Mouse (Mus musculus) midbrain, postnatal 0 days (tissue): ENCODE data around the gene Kdm5d. TPM values are rescaled to one million over a fixed set of nuclear protein-coding genes. Genes with fewer than 3 reads are reported as not detected.

Source experiments
- ATAC-seq: fragments of 200-750 bp; cut with Nextera tagmentation; 2 replicates; pipeline ENCODE4 v1.8.0; 2017; ENCODE audit warnings: moderate number of reproducible peaks, mild to moderate bottlenecking, moderate TSS enrichment, moderate library complexity; ENCODE audit not compliant: low FRiP score
- DNase-seq: peaks from one replicate; pipeline ENCODE4 v3.0.0-alpha.2; 2015; ENCODE audit warnings: low spot score
- H3K27ac ChIP-seq: fragments of 300-500 bp; sonication (generic); 2 replicates; pipeline ENCODE4 v1.5.1; 2014; ENCODE audit warnings: low read depth, mild to moderate bottlenecking, low read length, mixed read lengths
- H3K27me3 ChIP-seq: fragments of 300-500 bp; sonication (generic); 2 replicates; pipeline ENCODE4 v1.6.1; 2014; ENCODE audit warnings: low read length, control low read depth, mixed read lengths; ENCODE audit not compliant: insufficient read depth
- H3K36me3 ChIP-seq: fragments of 300-500 bp; sonication (generic); 2 replicates; pipeline ENCODE4 v1.6.1; 2014; ENCODE audit warnings: low read length, control low read depth, mixed read lengths; ENCODE audit not compliant: insufficient read depth
- H3K4me1 ChIP-seq: fragments of 300-500 bp; sonication (generic); 2 replicates; pipeline ENCODE4 v1.6.1; 2014; ENCODE audit warnings: mild to moderate bottlenecking, control low read depth, antibody characterized with exemption, low read length, mixed read lengths; ENCODE audit not compliant: insufficient read depth
- H3K4me2 ChIP-seq: fragments of 300-500 bp; sonication (generic); 2 replicates; pipeline ENCODE4 v1.6.1; 2014; ENCODE audit warnings: low read depth, mild to moderate bottlenecking, low read length, mixed read lengths; ENCODE audit not compliant: poor library complexity, severe bottlenecking
- H3K4me3 ChIP-seq: fragments of 300-500 bp; sonication (generic); 2 replicates; pipeline ENCODE4 v1.5.1; 2014; ENCODE audit warnings: low read depth, mild to moderate bottlenecking, low read length, moderate library complexity
- H3K9ac ChIP-seq: fragments of 300-500 bp; sonication (generic); replicated peaks from 2 replicates; pipeline ENCODE4 v1.6.1; 2014; ENCODE audit warnings: mild to moderate bottlenecking, low read length, moderate library complexity, mixed read lengths; ENCODE audit not compliant: poor library complexity, severe bottlenecking
- H3K9me3 ChIP-seq: fragments of 300-500 bp; sonication (generic); 2 replicates; pipeline ENCODE4 v1.6.1; 2016; ENCODE audit warnings: low read length, control low read depth
- CTCF ChIP-seq: IDR thresholded peaks from 2 replicates; pipeline ENCODE4 v1.5.1; 2016; ENCODE audit warnings: antibody characterized with exemption, mild to moderate bottlenecking
- WGBS: fragments of 180-500 bp; shearing (Covaris S2); extraction: QIAGEN DNeasy Blood & Tissue Kit; methylation state at CpG from one replicate; pipeline ENCODE4 v1.1.7; 2014; 5-methylcytosine and 5-hydroxymethylcytosine counted together
- microRNA-seq: library from miRNA; unstranded; fragments of <30 nt; microRNA quantifications from one replicate; pipeline ENCODE4, GENCODE M21; 2016; ENCODE audit warnings: borderline number of aligned reads
- polyA plus RNA-seq: library from polyadenylated mRNA; unstranded; fragments of >200 nt; fragmentation: Nextera tagmentation; extraction: Ambion mirVana; gene quantifications from 2 replicates; pipeline ENCODE4 v1.2.1, GENCODE M21; 2015
- total RNA-seq: library from RNA; depleted of rRNA; stranded (reverse); fragments of >200 nt; gene quantifications from 2 replicates; pipeline ENCODE4 v1.2.3, GENCODE M21; 2014; rRNA removed

The Kdm5d gene
- total RNA-seq (13.5 and 15.7 TPM in 2 replicates), polyA plus RNA-seq (9.4 TPM in 1 of 2 replicates, not detected in the other)

GRCm38 (mm10) chrY:897393-898227 lies at the start of gene Kdm5d:
Kdm5d (plus strand) TSS chrY:897788.
- H3K9me3 ChIP-seq = no peaks in the 10 kb centered on the region
- 2% methylated on average over 28 of the region's 34 CpGs for WGBS
- H3K4me2 ChIP-seq = peak within 1 kb of the TSS; percentile 39; the same call in 1 of the 2 replicates
- no peak for ATAC-seq
- peak within 1 kb of the TSS; percentile 42 for H3K9ac ChIP-seq
- peak within 1 kb of the TSS; percentile 51; the same call in 1 of the 2 replicates for H3K27ac ChIP-seq
- H3K36me3 ChIP-seq = no peaks in the 10 kb centered on the region
- no peaks in the 10 kb centered on the region for H3K27me3 ChIP-seq
- peak; percentile 73 for DNase-seq
- no peak for TF ChIP-seq CTCF
- no peaks in the 10 kb centered on the region for H3K4me1 ChIP-seq
- peak within 1 kb of the TSS; percentile 32 for H3K4me3 ChIP-seq

GRCm38 (mm10) chrY:872404-872803 lies 25.2 kb upstream of the Kdm5d start:
- Histone ChIP-seq H3K36me3 (no peaks in the 10 kb centered on the region), H3K4me3 (no peak overlapping the region), H3K4me2 (no peak overlapping the region), H3K9ac (no peak overlapping the region), H3K9me3 (no peaks in the 10 kb centered on the region), H3K27ac (peak overlapping the region; percentile 51; the same call in 1 of the 2 replicates), H3K4me1 (no peaks in the 10 kb centered on the region), H3K27me3 (no peaks in the 10 kb centered on the region)
- no peak for TF ChIP-seq CTCF
- no peak for ATAC-seq
- DNase-seq = no peak

- no peaks in the 10 kb centered on the region for H3K4me1 ChIP-seq
- H3K4me2 ChIP-seq = 0 out of 2 replicates have a peak overlapping the region, but pooled peaks have one; percentile 15
- H3K9me3 ChIP-seq = no peaks in the 10 kb centered on the region
- no peak overlapping the region for H3K9ac ChIP-seq
- H3K4me3 ChIP-seq = no peak overlapping the region; the same call in 1 of the 2 replicates
- ATAC-seq (peak; percentile 63; the same call in 1 of the 2 replicates), DNase-seq (peak; percentile 30)
- H3K36me3 ChIP-seq = no peaks in the 10 kb centered on the region
- TF ChIP-seq CTCF = no peak
- 25% methylated on average over 13 of the region's 18 CpGs for WGBS
- peak overlapping the region; percentile 51; the same call in 1 of the 2 replicates for H3K27ac ChIP-seq
- no peaks in the 10 kb centered on the region for H3K27me3 ChIP-seq
Observed at GRCm38 (mm10) chrY:872855-873549, 24.6 kb upstream of the Kdm5d start.

Small RNAs within 50 kb of the gene (microRNA-seq; reads per million reads assigned to microRNA genes)
- gene Gm47281 = not detected

Other genes starting within 250 kb of the Kdm5d start
- gene Zfy1, start 100.4 kb upstream of the Kdm5d start, total RNA-seq = not detected in 2 replicates
- not detected in 2 replicates for gene Zfy1, start 100.4 kb upstream of the Kdm5d start, polyA plus RNA-seq
- 0.05 TPM in 2 replicates for gene Uba1y, start 79.1 kb upstream of the Kdm5d start, total RNA-seq
- 0.55 TPM in 1 of 2 replicates, not detected in the other for gene Uba1y, start 79.1 kb upstream of the Kdm5d start, polyA plus RNA-seq
- 33.3 and 47.6 TPM in 2 replicates for gene Eif2s3y, start 112.8 kb downstream of the Kdm5d start, total RNA-seq
- 76.0 TPM in 1 of 2 replicates, not detected in the other for gene Eif2s3y, start 112.8 kb downstream of the Kdm5d start, polyA plus RNA-seq